Mouse (Mus musculus): ENCODE data around the gene Anapc7.

DNA sequence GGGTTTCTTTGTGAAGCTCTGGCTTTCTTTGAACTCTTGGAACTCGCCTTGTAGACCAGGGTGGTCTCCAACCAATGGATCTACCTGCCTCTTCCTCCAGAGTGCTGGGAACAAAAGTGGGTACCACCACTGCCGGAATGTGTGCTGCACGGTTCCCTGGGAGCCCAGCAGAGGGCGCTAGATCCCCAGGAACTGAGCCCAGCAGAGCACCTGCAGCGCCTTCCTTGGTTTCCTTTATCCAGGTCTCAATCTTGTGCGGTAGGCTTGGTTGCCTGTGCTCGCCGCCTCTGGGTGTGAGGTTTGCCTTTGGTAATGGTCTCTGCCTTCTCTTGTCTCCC is 20.2 kb upstream of the Anapc7 start:
- peak; percentile 74; the same call in 1 of the 2 replicates for TF ChIP-seq ZC3H11A (IDR thresholded peaks at IDR 0.05; ENCODE audit: borderline replicate concordance, low read depth, low read length)
- no peak for TF ChIP-seq HCFC1 (IDR thresholded peaks at IDR 0.05; ENCODE audit: borderline replicate concordance, insufficient read depth, low read length)
- TF ChIP-seq CHD2 (IDR thresholded peaks at IDR 0.05; ENCODE audit: low read depth, low read length): no peak
- no peak for TF ChIP-seq ZNF384 (IDR thresholded peaks at IDR 0.05; ENCODE audit: low read depth, low read length)
- TF ChIP-seq MAFK (IDR thresholded peaks at IDR 0.05; ENCODE audit: insufficient read depth, low read depth, low read length): no peak
